Mouse (Mus musculus) heart, adult 2 months (tissue): ENCODE data around the gene 1810055G02Rik. TPM values are rescaled to one million over a fixed set of nuclear protein-coding genes. Genes with fewer than 3 reads are reported as not detected.

Source experiments
- DNase-seq, 2 experiments: peaks; one replicate each; pipeline ENCODE4 v3.0.0; 2021
- H3K27ac ChIP-seq: fragments of 200-600 bp; 2 replicates; pipeline ENCODE4 v1.8.1; 2022
- H3K27me3 ChIP-seq: fragments of 200-500 bp; 2 replicates; pipeline ENCODE4 v1.6.1; 2012; ENCODE audit warnings: mild to moderate bottlenecking, low read length, inconsistent platforms, mixed read lengths; ENCODE audit not compliant: control insufficient read depth, insufficient read depth
- H3K36me3 ChIP-seq: fragments of 200-500 bp; 2 replicates; pipeline ENCODE4 v1.6.1; 2012; ENCODE audit warnings: low read length, inconsistent platforms; ENCODE audit not compliant: control insufficient read depth, insufficient read depth
- H3K4me1 ChIP-seq: fragments of 200-500 bp; 2 replicates; pipeline ENCODE4 v1.6.1; 2011; ENCODE audit warnings: low read length; ENCODE audit not compliant: control insufficient read depth, insufficient read depth
- H3K4me3 ChIP-seq: fragments of 200-600 bp; 2 replicates; pipeline ENCODE4 v1.8.1; 2022
- H3K79me2 ChIP-seq: fragments of 200-500 bp; replicated peaks from 2 replicates; pipeline ENCODE4 v1.6.1; 2012; ENCODE audit warnings: mild to moderate bottlenecking, inconsistent platforms, low read length, moderate library complexity, mixed read lengths; ENCODE audit not compliant: control insufficient read depth, insufficient read depth
- H3K9ac ChIP-seq: fragments of 200-500 bp; 2 replicates; pipeline ENCODE4 v1.6.1; 2012; ENCODE audit warnings: low read depth, mild to moderate bottlenecking, control low read depth, inconsistent platforms, low read length, mixed read lengths
- CTCF ChIP-seq: fragments of 200-600 bp; IDR thresholded peaks from 2 replicates; pipeline ENCODE4 v1.8.1; 2022; ENCODE audit warnings: antibody characterized with exemption, mild to moderate bottlenecking, moderate library complexity
- EP300 ChIP-seq: fragments of 200-500 bp; IDR thresholded peaks from 2 replicates; pipeline ENCODE4 v1.6.1; 2011; ENCODE audit warnings: low read depth, low read length, control low read depth; ENCODE audit not compliant: insufficient read depth
- POLR2A ChIP-seq: fragments of 200-500 bp; IDR thresholded peaks from 2 replicates; pipeline ENCODE4 v1.6.1; 2011; ENCODE audit warnings: mild to moderate bottlenecking, low read depth, low read length, control low read depth; ENCODE audit not compliant: insufficient read depth
- WGBS: fragments of 180-500 bp; shearing (Covaris S2); methylation state at CpG from one replicate; pipeline ENCODE4 v1.1.7; 2018; 5-methylcytosine and 5-hydroxymethylcytosine counted together
- intact Hi-C: fragments of 180-260 bp; cut with DNase I; formaldehyde crosslinking; loops from one replicate; pipeline ENCODE4 v1.15.1; 2025
- polyA plus RNA-seq: library from polyadenylated mRNA; depleted of rRNA; stranded (reverse); fragments of >200 nt; gene quantifications from 2 replicates; pipeline ENCODE4 v1.2.3, GENCODE M21; 2012
- total RNA-seq, 2 experiments: library from RNA; stranded (reverse); gene quantifications; 2 replicates each; pipeline ENCODE4 v1.2.3; 2021

1810055G02Rik gene
- total and polyA plus RNA-seq, 3 experiments, result 8.1 to 17.9 (median 8.3) TPM

DNA sequence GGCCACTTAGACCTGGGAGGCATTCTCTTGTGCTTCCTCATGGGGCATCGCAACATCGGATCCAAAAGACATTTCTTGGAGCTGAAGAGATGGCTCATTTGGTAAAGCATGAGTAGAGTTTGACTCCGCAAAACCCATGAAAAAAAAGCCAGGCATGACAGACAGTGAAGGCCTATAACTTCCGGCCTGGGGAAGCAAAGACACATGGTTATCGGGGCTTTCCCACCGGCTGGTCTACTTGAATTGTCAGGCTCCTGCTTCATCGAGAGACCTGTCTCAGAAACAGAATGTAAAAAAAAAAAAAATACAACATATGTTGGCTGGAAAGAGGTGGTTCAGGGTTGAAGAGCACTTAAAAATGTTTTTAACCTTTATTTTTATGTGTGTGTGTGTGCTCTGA, 31.6 kb downstream of the 1810055G02Rik start:
- Histone ChIP-seq H3K79me2 (no peaks in the 10 kb centered on the region), H3K4me1 (no peaks in the 10 kb centered on the region), H3K27ac (no peak overlapping the region), H3K36me3 (no peaks in the 10 kb centered on the region), H3K27me3 (no peaks in the 10 kb centered on the region), H3K4me3 (no peak overlapping the region), H3K9ac (no peak overlapping the region)
- intact Hi-C loops, result no loop called here
- no peak for DNase-seq
- WGBS, result 89% methylated on average over 7 of the region's 7 CpGs
- TF ChIP-seq POLR2A (no peak), CTCF (no peak), EP300 (no peak)

DNA sequence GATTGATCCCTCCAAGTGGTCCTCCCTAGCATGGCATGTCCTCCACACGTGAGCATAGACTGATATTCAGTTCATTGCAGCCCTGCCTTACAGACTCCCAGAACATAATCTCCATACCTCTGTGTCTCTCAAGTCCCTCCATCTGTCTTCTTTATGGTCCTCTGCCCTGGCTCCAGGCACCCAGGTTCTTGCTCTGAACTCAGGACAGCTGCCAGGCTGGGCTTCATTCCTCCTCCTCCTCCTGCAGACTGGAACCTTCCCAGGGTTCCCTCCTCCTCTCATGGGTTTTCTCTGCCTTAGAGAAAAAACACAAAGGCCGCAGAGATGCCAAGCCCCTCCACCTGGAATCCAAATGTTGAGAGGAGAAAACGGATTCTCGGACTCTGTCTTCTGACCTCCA, 34.6 kb downstream of the 1810055G02Rik start:
- 59% methylated on average over 4 of the region's 4 CpGs for WGBS
- TF ChIP-seq CTCF, result no peak
- no peak for TF ChIP-seq POLR2A
- no peak for TF ChIP-seq EP300

DNA sequence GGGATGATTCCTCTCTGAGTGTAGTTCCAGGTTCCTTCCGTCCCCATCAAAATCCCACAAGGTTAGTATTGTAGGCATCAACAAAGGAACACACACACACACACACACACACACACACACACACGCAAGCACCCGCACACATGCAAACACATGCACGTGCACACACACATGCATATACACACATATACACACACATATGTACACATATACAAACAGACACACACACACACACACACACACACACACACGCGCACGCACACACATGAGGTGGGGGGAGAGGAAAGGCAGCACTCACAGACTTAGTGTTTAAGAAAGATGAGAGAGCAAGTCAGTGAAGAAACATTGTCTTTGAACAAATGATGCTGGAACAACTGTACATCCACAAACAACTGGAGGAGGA, 35.3 kb downstream of the 1810055G02Rik start:
- no peak overlapping the region for H3K9ac ChIP-seq
- TF ChIP-seq POLR2A, result no peak
- no peak overlapping the region for H3K4me3 ChIP-seq
- H3K79me2 ChIP-seq, result no peaks in the 10 kb centered on the region
- no peak overlapping the region for H3K27ac ChIP-seq
- no peak for DNase-seq
- no peaks in the 10 kb centered on the region for H3K36me3 ChIP-seq
- H3K4me1 ChIP-seq, result no peaks in the 10 kb centered on the region
- intact Hi-C loops, result no loop called here
- no peaks in the 10 kb centered on the region for H3K27me3 ChIP-seq
- 89% methylated on average over 7 of the region's 7 CpGs for WGBS

More for the DNA sequence above, 34.6 kb downstream of the 1810055G02Rik start:
- Histone ChIP-seq H3K36me3 (no peaks in the 10 kb centered on the region), H3K27ac (no peak overlapping the region), H3K79me2 (no peaks in the 10 kb centered on the region), H3K4me3 (no peak overlapping the region), H3K27me3 (no peaks in the 10 kb centered on the region), H3K9ac (no peak overlapping the region), H3K4me1 (no peaks in the 10 kb centered on the region)
- no peak for DNase-seq
- intact Hi-C loops, result no loop called here

DNA sequence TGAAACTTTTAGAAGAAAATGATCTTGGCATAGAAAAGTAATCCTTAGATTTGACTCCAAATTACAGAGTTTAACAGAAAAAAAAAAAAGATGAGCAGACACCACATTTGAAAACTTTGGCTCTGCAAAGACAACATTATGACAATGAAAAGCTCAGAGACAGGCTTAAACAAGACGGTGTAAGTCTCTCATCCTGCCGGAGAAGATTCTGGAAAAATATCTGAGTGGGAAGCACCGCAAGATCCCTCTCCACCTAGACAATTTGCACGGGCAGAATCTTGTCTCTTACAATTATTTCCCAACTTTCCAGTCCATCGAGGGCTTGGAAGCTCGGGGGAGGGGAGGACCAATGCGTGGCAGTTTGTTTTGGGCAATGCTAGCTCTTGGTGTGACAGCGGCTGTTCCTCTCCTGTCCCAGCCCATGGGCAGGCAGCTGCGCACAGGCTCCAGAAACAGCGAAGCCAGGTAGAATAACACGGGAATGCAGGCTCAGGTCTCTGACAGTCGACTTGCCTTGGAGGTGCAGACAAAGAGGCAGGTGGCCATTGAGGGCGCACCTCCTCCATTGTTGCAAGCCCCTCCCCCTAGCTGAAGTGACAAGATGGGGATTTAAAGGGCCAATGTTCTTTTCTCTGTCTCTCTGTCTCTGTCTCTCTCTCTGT, 35.9 kb downstream of the 1810055G02Rik start:
- Histone ChIP-seq H3K4me1 (no peaks in the 10 kb centered on the region), H3K4me3 (peak overlapping the region; percentile 43), H3K27ac (peak overlapping the region; percentile 62), H3K9ac (peak overlapping the region; percentile 61), H3K27me3 (no peaks in the 10 kb centered on the region), H3K79me2 (no peaks in the 10 kb centered on the region), H3K36me3 (no peaks in the 10 kb centered on the region)
- whole genome bisulfite sequencing, result 2% methylated on average over 13 of the region's 13 CpGs
- intact Hi-C loops, result no loop called here
- peak; percentile 60 to 66 for DNase-seq
- TF ChIP-seq CTCF (peak; percentile 11; the same call in 1 of the 2 replicates), POLR2A (peak; percentile 40; the same call in 1 of the 2 replicates), EP300 (no peak)

DNA sequence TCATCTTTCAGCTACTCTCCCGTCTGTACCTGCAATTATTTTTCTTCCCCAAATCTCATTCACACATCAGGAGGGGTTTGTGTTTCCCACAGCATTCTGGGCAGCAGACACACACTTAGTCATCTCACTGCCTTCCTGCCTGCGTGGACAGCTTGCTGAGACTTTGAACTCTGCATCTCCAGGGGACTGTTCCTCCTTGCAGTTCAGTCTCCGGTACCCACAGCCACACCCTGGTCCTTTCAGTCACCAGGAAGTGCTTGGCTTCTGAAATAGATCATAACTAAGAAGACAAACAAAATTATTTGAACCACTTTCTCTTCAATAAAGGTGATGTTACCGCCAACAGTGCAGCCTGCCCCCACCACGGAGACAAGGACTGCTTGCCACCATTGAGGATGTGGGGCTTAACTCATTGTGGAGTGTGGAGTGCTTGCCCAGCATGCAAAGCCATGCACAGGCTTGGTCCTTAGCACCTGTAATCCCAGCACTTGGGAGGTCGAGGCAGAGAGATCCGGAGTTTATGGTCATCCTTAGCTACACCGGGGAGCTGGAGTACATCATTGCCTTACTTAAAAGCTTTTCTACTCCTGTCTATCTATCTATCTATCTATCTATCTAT, 44.6 kb downstream of the 1810055G02Rik start:
- H3K4me1 ChIP-seq, result no peaks in the 10 kb centered on the region
- H3K27ac ChIP-seq, result no peak overlapping the region
- no peak for DNase-seq
- H3K36me3 ChIP-seq, result no peaks in the 10 kb centered on the region
- 39% methylated on average over 8 of the region's 8 CpGs for WGBS
- no peak overlapping the region for H3K9ac ChIP-seq
- no peak overlapping the region for H3K4me3 ChIP-seq
- TF ChIP-seq CTCF, result no peak
- H3K79me2 ChIP-seq, result no peaks in the 10 kb centered on the region
- H3K27me3 ChIP-seq, result no peaks in the 10 kb centered on the region
- intact Hi-C loops, result no loop called here

DNA sequence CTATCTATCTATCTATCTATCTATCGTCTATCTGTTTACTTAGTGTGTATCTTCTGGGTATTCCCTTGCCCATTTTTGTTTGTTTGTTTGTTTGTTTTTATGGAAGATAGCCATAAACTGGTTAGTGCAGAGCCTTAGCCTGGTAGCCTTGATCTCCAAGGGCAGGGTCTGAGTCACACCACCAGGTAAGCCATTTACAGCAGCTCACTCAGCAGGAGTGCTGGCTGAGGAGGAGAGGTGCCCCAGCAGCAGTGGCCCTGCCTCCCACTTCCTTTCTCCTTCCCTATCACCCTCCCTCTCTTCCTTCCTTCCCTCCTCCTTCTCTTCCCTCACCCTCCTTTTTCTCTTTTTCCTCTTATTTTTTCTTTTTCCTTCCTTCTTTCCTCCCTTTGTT, 45.1 kb downstream of the 1810055G02Rik start:
- Histone ChIP-seq H3K36me3 (no peaks in the 10 kb centered on the region), H3K79me2 (no peaks in the 10 kb centered on the region), H3K4me1 (no peaks in the 10 kb centered on the region), H3K9ac (no peak overlapping the region), H3K27ac (no peak overlapping the region), H3K27me3 (no peaks in the 10 kb centered on the region), H3K4me3 (no peak overlapping the region)
- no peak for TF ChIP-seq EP300
- no peak for TF ChIP-seq CTCF
- TF ChIP-seq POLR2A, result no peak
- intact Hi-C loops, result no loop called here
- 65% methylated on average over 1 of the region's 1 CpGs for WGBS
- no peak for DNase-seq
